Mouse (Mus musculus) heart, embryonic 11.5 days (tissue): ENCODE data around the gene Klhl10. TPM values are rescaled to one million over a fixed set of nuclear protein-coding genes. Genes with fewer than 3 reads are reported as not detected.

Experiments
- ATAC-seq: fragments of 200-750 bp; cut with Nextera tagmentation; replicated peaks from 2 replicates; pipeline ENCODE4 v1.8.0; 2017; ENCODE audit warnings: moderate library complexity; ENCODE audit not compliant: insufficient number of reproducible peaks, low FRiP score, low TSS enrichment
- H3K27ac ChIP-seq: fragments of 300-500 bp; sonication (generic); 2 replicates; pipeline ENCODE4 v1.5.1; 2014; ENCODE audit warnings: mild to moderate bottlenecking, low read depth, low read length
- H3K27me3 ChIP-seq: fragments of 300-500 bp; sonication (generic); 2 replicates; pipeline ENCODE4 v1.6.1; 2014; ENCODE audit warnings: mild to moderate bottlenecking, low read length, mixed read lengths; ENCODE audit not compliant: control insufficient read depth, insufficient read depth
- H3K36me3 ChIP-seq: fragments of 300-500 bp; sonication (generic); 2 replicates; pipeline ENCODE4 v1.6.1; 2014; ENCODE audit warnings: mild to moderate bottlenecking, low read length, moderate library complexity, mixed read lengths; ENCODE audit not compliant: control insufficient read depth, insufficient read depth
- H3K4me1 ChIP-seq: fragments of 300-500 bp; sonication (generic); 2 replicates; pipeline ENCODE4 v1.6.1; 2014; ENCODE audit warnings: low read length; ENCODE audit not compliant: control insufficient read depth, insufficient read depth
- H3K4me2 ChIP-seq: fragments of 300-500 bp; sonication (generic); 2 replicates; pipeline ENCODE4 v1.6.1; 2014; ENCODE audit warnings: mild to moderate bottlenecking, moderate library complexity
- H3K4me3 ChIP-seq: fragments of 300-500 bp; sonication (generic); 2 replicates; pipeline ENCODE4 v1.5.1; 2014; ENCODE audit warnings: low read depth, low read length
- H3K9ac ChIP-seq: fragments of 300-500 bp; sonication (generic); 2 replicates; pipeline ENCODE4 v1.6.1; 2014; ENCODE audit warnings: mild to moderate bottlenecking, low read depth, low read length, moderate library complexity
- H3K9me3 ChIP-seq: fragments of 300-500 bp; sonication (generic); replicated peaks from 2 replicates; pipeline ENCODE4 v1.6.1; 2016; ENCODE audit warnings: low read length; ENCODE audit not compliant: control insufficient read depth
- WGBS: fragments of 180-500 bp; shearing (Covaris S2); extraction: QIAGEN DNeasy Blood & Tissue Kit; methylation state at CpG from one replicate; pipeline ENCODE4 v1.1.7; 2014; ENCODE audit not compliant: insufficient replicate concordance; 5-methylcytosine and 5-hydroxymethylcytosine counted together
- polyA plus RNA-seq: library from polyadenylated mRNA; unstranded; fragments of >200 nt; fragmentation: Nextera tagmentation; extraction: Ambion mirVana; gene quantifications from 2 replicates; pipeline ENCODE4 v1.2.1, GENCODE M21; 2014

The Klhl10 gene
- polyA plus RNA-seq, 1 experiment from 2014 or later = 0.83 TPM

GRCm38 (mm10) chr11:100432002-100432401 lies 9.7 kb upstream of the Klhl10 start:
- Histone ChIP-seq H3K36me3 (peaks cover 25% of the 10 kb centered on the region), H3K9me3 (no peaks in the 10 kb centered on the region), H3K4me3 (no peak overlapping the region), H3K27ac (no peak overlapping the region), H3K9ac (no peak overlapping the region), H3K4me2 (no peak overlapping the region), H3K4me1 (peaks cover 14% of the 10 kb centered on the region), H3K27me3 (no peaks in the 10 kb centered on the region)
- 72% methylated on average over 5 of the region's 5 CpGs for WGBS
- ATAC-seq = no peak

GRCm38 (mm10) chr11:100435678-100436246 lies 6.0 kb upstream of the Klhl10 start:
- Histone ChIP-seq H3K4me3 (no peak overlapping the region), H3K9me3 (no peaks in the 10 kb centered on the region), H3K4me2 (no peak overlapping the region), H3K36me3 (peaks cover 25% of the 10 kb centered on the region), H3K27me3 (no peaks in the 10 kb centered on the region), H3K9ac (no peak overlapping the region), H3K27ac (no peak overlapping the region), H3K4me1 (peaks cover 12% of the 10 kb centered on the region)
- 85% methylated on average over 9 of the region's 9 CpGs for WGBS
- no peak for ATAC-seq

GRCm38 (mm10) chr11:100437901-100438300 lies 3.8 kb upstream of the Klhl10 start:
- no peaks in the 10 kb centered on the region for H3K27me3 ChIP-seq
- no peak for ATAC-seq
- H3K4me2 ChIP-seq = no peak overlapping the region
- no peak overlapping the region for H3K4me3 ChIP-seq
- H3K9me3 ChIP-seq = no peaks in the 10 kb centered on the region
- 80% methylated on average over 1 of the region's 1 CpGs for WGBS
- H3K9ac ChIP-seq = no peak overlapping the region
- H3K4me1 ChIP-seq = peaks cover 8% of the 10 kb centered on the region
- no peak overlapping the region for H3K27ac ChIP-seq
- peaks cover 20% of the 10 kb centered on the region for H3K36me3 ChIP-seq

DNA sequence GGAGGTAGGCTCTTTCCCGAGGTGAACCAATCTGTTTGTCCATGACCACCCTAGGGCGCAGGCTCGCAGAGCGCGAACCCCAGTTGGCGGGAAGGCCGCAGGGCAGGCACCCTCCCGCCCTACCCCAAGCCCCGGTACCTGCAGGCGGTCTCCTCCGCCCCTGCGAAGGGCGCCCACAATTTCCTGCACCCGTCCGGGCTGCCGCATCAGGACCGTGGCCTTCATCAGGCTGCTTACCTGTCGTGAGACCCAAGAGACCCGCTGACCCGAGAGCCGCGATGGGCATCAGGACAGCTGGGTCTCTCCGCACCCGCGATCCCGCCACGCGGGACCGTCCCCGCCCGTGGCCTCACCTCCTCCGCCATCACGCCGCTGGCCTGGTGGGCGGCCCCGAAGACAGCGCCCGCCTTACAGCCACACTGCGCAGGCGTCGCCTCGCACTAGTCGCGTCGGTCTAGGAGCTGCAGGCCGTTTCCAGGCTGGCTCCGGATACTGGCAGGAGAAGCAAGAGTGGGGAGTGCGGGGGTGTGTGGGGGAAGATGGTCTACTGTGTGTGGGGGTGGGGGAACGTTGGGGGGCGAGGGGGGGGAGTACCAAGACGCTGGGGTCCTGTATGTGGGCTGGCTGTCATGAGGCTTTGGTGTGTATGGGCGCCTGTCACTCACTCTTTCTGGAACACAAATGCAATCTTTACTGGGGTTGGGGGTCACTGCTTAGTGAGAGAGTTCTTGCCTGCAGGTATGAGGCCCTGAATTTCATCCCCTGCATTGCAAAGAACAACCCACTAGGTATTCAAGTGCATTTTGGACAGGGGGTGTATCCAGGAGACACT lies 810 bp upstream of the Klhl10 start:
- no peaks in the 10 kb centered on the region for H3K9me3 ChIP-seq
- no peaks in the 10 kb centered on the region for H3K27me3 ChIP-seq
- H3K27ac ChIP-seq = 0 out of 2 replicates have a peak overlapping the region, but pooled peaks have one; percentile 8
- peak overlapping the region; percentile 66 for H3K4me3 ChIP-seq
- H3K9ac ChIP-seq = peak overlapping the region; percentile 77
- peak overlapping the region; percentile 67 for H3K4me2 ChIP-seq
- peaks cover 8% of the 10 kb centered on the region for H3K4me1 ChIP-seq
- 2% methylated on average over 52 of the region's 52 CpGs for WGBS
- peak; percentile 90 for ATAC-seq
- H3K36me3 ChIP-seq = peaks cover 14% of the 10 kb centered on the region

- H3K4me1 ChIP-seq = peaks cover 8% of the 10 kb centered on the region
- WGBS = 87% methylated on average over 6 of the region's 6 CpGs
- H3K4me3 ChIP-seq = no peak overlapping the region
- H3K4me2 ChIP-seq = no peak overlapping the region
- peaks cover 3% of the 10 kb centered on the region; the same call in 1 of the 2 replicates for H3K36me3 ChIP-seq
- no peaks in the 10 kb centered on the region for H3K27me3 ChIP-seq
- ATAC-seq = no peak
- H3K9ac ChIP-seq = no peak overlapping the region
- no peaks in the 10 kb centered on the region for H3K9me3 ChIP-seq
- no peak overlapping the region for H3K27ac ChIP-seq
Observed at GRCm38 (mm10) chr11:100442625-100443024, 908 bp downstream of the Klhl10 start.

DNA sequence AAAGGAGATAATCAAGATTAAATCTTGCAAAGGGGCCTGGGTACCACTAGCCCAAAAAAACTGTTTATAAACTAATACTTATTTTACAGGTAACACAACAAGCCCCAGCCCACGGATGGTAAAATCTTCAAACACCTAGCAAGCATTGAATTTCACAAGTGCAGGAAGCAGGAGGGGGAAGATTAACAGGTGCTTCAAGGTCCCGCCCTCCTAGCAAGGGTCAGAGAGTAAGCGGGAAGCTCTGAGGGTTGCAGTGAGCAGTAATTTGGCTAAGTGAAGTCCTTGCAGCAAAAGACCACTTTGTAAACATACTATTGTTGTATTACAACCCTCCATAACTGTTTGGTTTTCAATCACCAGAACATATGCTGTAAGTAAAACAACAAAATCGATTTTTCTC lies 15.5 kb downstream of the Klhl10 start:
- peaks cover 5% of the 10 kb centered on the region for H3K36me3 ChIP-seq
- H3K4me3 ChIP-seq = no peak overlapping the region
- no peaks in the 10 kb centered on the region for H3K9me3 ChIP-seq
- no peak overlapping the region for H3K4me2 ChIP-seq
- no peaks in the 10 kb centered on the region for H3K27me3 ChIP-seq
- H3K9ac ChIP-seq = no peak overlapping the region
- 69% methylated on average over 4 of the region's 4 CpGs for WGBS
- H3K27ac ChIP-seq = no peak overlapping the region
- ATAC-seq = no peak
- H3K4me1 ChIP-seq = no peaks in the 10 kb centered on the region

DNA sequence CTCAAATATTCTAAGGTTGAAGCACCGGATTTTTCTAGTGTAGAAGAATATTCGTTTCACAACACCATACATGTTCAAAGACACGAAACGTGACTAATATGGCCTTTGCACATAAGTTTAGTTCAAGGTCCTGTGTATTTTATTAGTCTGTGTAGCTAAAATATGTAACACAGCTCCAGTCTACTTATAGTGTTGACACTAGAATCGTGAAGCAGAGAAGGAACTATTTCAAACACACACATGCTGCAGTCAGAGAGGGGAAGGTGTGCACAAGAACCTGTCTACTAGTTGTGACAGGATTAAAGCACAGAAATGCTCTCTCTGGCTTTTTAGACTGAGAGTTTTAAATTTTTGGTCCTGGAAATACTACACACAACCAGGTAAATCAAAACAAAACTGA lies 16.0 kb downstream of the Klhl10 start:
- Histone ChIP-seq H3K9ac (no peak overlapping the region), H3K27me3 (no peaks in the 10 kb centered on the region), H3K4me2 (no peak overlapping the region), H3K27ac (no peak overlapping the region), H3K4me1 (no peaks in the 10 kb centered on the region), H3K9me3 (no peaks in the 10 kb centered on the region), H3K4me3 (no peak overlapping the region), H3K36me3 (peaks cover 5% of the 10 kb centered on the region)
- no peak for ATAC-seq
- 85% methylated on average over 5 of the region's 5 CpGs for WGBS

DNA sequence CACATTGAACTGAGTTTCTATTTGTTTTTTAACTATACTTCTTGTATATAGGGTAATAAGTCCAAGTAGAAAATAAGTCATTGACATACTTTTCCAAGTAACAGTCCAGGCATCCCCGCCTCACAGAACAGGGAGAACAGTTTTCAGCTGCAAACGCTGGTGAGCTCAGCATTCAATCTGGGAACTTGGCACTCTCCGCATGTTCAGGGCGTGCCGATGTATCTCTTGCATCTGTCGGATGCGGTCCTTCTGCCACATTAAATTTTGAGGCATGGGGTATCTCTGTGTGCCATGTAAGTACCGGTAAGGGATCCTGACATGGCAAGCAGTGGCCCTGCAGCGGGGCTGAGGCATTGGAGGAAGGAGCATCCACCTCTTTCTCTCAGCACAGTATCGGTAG lies 21.0 kb downstream of the Klhl10 start:
- 89% methylated on average over 10 of the region's 10 CpGs for WGBS
- Histone ChIP-seq H3K9ac (no peak overlapping the region), H3K27me3 (no peaks in the 10 kb centered on the region), H3K9me3 (no peaks in the 10 kb centered on the region), H3K4me2 (no peak overlapping the region), H3K4me3 (no peak overlapping the region), H3K4me1 (0 out of 2 replicates have a peak, but pooled peaks cover 3% of the 10 kb centered on the region), H3K36me3 (peaks cover 5% of the 10 kb centered on the region), H3K27ac (no peak overlapping the region)
- ATAC-seq = no peak
